In the genomic region with DNA sequence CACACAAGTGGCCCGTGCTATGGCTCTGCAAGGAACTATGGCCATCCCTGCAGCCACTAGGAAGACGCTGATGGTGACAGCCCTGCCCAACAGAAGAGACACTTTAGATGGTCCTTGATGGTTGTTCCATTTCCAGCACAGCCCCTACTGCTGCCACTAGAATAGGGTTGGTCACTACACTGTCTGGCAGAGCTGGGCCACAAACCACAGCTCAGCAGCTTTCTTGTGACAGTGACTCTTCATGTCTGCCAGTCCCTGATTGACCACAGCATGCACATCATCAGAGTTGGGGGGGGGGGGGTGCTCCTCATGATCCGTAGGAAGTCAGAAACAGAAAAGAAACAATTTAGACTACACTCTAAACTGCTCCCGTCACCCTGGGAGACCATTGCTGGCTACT, we compare ENCODE assay signal across 17 mouse cellular contexts. TPM values are rescaled to one million over a fixed set of nuclear protein-coding genes. Genes with fewer than 3 reads are reported as not detected.
DNase-seq lines count a peak whose midpoint lies in the region; ATAC-seq and TF ChIP-seq lines count a peak whose summit lies in the region.
"Had no signal": no experiment of that assay in that cellular context is flagged by ENCODE, and none has a peak within 500 bp of the region (broad histone marks: within the 10 kb centered on the region; RNA-seq: fewer than 3 reads in every experiment).

No protein-coding gene starts in this region.

- H3K36me3 ChIP-seq in heart, embryonic 16.5 days (ENCODE audit: control insufficient read depth, insufficient read depth), result no peaks in the 10 kb centered on the region
- no peaks in the 10 kb centered on the region for H3K36me3 ChIP-seq in lung, embryonic 16.5 days (ENCODE audit: control insufficient read depth, insufficient read depth, low read length)
- no peaks in the 10 kb centered on the region for H3K36me3 ChIP-seq in myocyte (ENCODE audit: control insufficient read depth, insufficient read depth)
- H3K36me3 ChIP-seq: embryonic facial prominence, embryonic 13.5 days; forebrain, embryonic 12.5 days; G1E; hindbrain, embryonic 10.5 days; hindbrain, embryonic 15.5 days had no signal

- no peak overlapping the region for H3ac ChIP-seq in myocyte (ENCODE audit: control insufficient read depth, insufficient read length)

- no peak for DNase-seq in heart, postnatal 4 days
- DNase-seq in lung, adult 2 months, result no peak
- DNase-seq: cerebellum, adult 11-12 months; cerebellum, adult 9-10 months had no signal

- H3K9ac ChIP-seq in heart, embryonic 16.5 days (ENCODE audit: low read length), result no peak overlapping the region; the same call in 1 of the 2 replicates
- no peak overlapping the region for H3K9ac ChIP-seq in lung, embryonic 16.5 days (ENCODE audit: low read length)
- H3K9ac ChIP-seq: embryonic facial prominence, embryonic 13.5 days; forebrain, embryonic 12.5 days; hindbrain, embryonic 15.5 days had no signal

- TF ChIP-seq CTCF in lung, adult 2 months (IDR thresholded peaks at IDR 0.05; ENCODE audit: insufficient read depth, low read length), result no peak

- H3K27ac ChIP-seq in heart, embryonic 16.5 days (ENCODE audit: low read length), result no peak overlapping the region; the same call in none of the 2 replicates
- no peak overlapping the region for H3K27ac ChIP-seq in lung, embryonic 16.5 days (ENCODE audit: low read length)
- H3K27ac ChIP-seq: embryonic facial prominence, embryonic 13.5 days; forebrain, embryonic 12.5 days; hindbrain, embryonic 10.5 days; hindbrain, embryonic 15.5 days had no signal

- no peaks in the 10 kb centered on the region for H3K27me3 ChIP-seq in heart, embryonic 16.5 days (ENCODE audit: control insufficient read depth, insufficient read depth, low read length)
- no peaks in the 10 kb centered on the region for H3K27me3 ChIP-seq in lung, embryonic 16.5 days (ENCODE audit: control insufficient read depth, insufficient read depth, low read depth, low read length)
- no peaks in the 10 kb centered on the region for H3K27me3 ChIP-seq in myocyte (ENCODE audit: control insufficient read depth, insufficient read depth, insufficient read length)
- H3K27me3 ChIP-seq: embryonic facial prominence, embryonic 13.5 days; forebrain, embryonic 12.5 days; hindbrain, embryonic 15.5 days had no signal

- ATAC-seq in heart, embryonic 16.5 days (replicated peaks; ENCODE audit: extremely low read depth, insufficient read depth, low FRiP score), result no peak
- ATAC-seq in lung, embryonic 16.5 days (ENCODE audit: low read depth), result peak; percentile 66
- peak; percentile 36; the same call in 1 of the 2 replicates for ATAC-seq in common myeloid progenitor, adult 5-6 weeks (replicated peaks; ENCODE audit: low read depth, poor library complexity, severe bottlenecking)
- ATAC-seq in frontal cortex, adult (ENCODE audit: low TSS enrichment), result no peak
- ATAC-seq: CD4-positive, CD25-positive, alpha-beta regulatory T cell, adult 4 months; inflammation-experienced regulatory T-cells, adult 6 months; intestine, postnatal 0 days had no signal

- peaks cover 14% of the 10 kb centered on the region for H3K4me1 ChIP-seq in heart, embryonic 16.5 days (ENCODE audit: control insufficient read depth, insufficient read depth, low read length)
- peaks cover 7% of the 10 kb centered on the region for H3K4me1 ChIP-seq in lung, embryonic 16.5 days (replicated peaks; ENCODE audit: control insufficient read depth, insufficient read depth, low read length)
- H3K4me1 ChIP-seq in lung, adult 2 months (ENCODE audit: control insufficient read depth, insufficient read depth, low read length), result peaks cover 10% of the 10 kb centered on the region
- H3K4me1 ChIP-seq: forebrain, embryonic 12.5 days had no signal

- 0 out of 2 replicates have a peak, but pooled peaks cover 3% of the 10 kb centered on the region for H3K9me3 ChIP-seq in heart, embryonic 16.5 days (replicated peaks; ENCODE audit: control insufficient read depth, low read length)
- H3K9me3 ChIP-seq in lung, embryonic 16.5 days (ENCODE audit: control insufficient read depth, low read length), result no peaks in the 10 kb centered on the region
- H3K9me3 ChIP-seq: embryonic facial prominence, embryonic 13.5 days; forebrain, embryonic 12.5 days; G1E; hindbrain, embryonic 10.5 days; hindbrain, embryonic 15.5 days had no signal

- TF ChIP-seq POLR2A in lung, adult 2 months (IDR thresholded peaks at IDR 0.05; ENCODE audit: borderline replicate concordance, extremely low read depth, low read depth, low read length), result no peak
- TF ChIP-seq POLR2A in myocyte (IDR thresholded peaks at IDR 0.05; ENCODE audit: insufficient read length, low read depth), result no peak

- H3K79me2 ChIP-seq in myocyte (ENCODE audit: control insufficient read depth, insufficient read depth), result no peaks in the 10 kb centered on the region

- no peak overlapping the region for H3K4me3 ChIP-seq in heart, embryonic 16.5 days (ENCODE audit: low read length)
- H3K4me3 ChIP-seq in lung, embryonic 16.5 days (ENCODE audit: low read length), result no peak overlapping the region
- no peak overlapping the region for H3K4me3 ChIP-seq in lung, adult 2 months (replicated peaks; ENCODE audit: extremely low read depth, low read depth, low read length)
- H3K4me3 ChIP-seq in myocyte, result no peak overlapping the region
- H3K4me3 ChIP-seq: embryonic facial prominence, embryonic 13.5 days; forebrain, embryonic 12.5 days; hindbrain, embryonic 10.5 days; hindbrain, embryonic 15.5 days had no signal

- peak overlapping the region; percentile 42; the same call in 1 of the 2 replicates for H3K4me2 ChIP-seq in heart, embryonic 16.5 days (ENCODE audit: low read depth, low read length)
- no peak overlapping the region; the same call in 1 of the 2 replicates for H3K4me2 ChIP-seq in lung, embryonic 16.5 days (ENCODE audit: low read depth, low read length)
- H3K4me2 ChIP-seq in myocyte (ENCODE audit: low read depth), result peak overlapping the region; percentile 51
- H3K4me2 ChIP-seq: embryonic facial prominence, embryonic 13.5 days; forebrain, embryonic 12.5 days; hindbrain, embryonic 15.5 days had no signal

- WGBS in heart, embryonic 16.5 days, result 55% methylated on average over 4 of the region's 4 CpGs
- 50% methylated on average over 4 of the region's 4 CpGs for WGBS in lung, embryonic 16.5 days
- WGBS in lung, adult 2 months, result 48% methylated on average over 4 of the region's 4 CpGs

TF ChIP-seq in myocyte, 11 proteins besides CTCF, POLR2A, EP300 and RAD21:
- TF ChIP-seq MAX (IDR thresholded peaks at IDR 0.05; ENCODE audit: low read depth), result no peak
- TF ChIP-seq MYOG (IDR thresholded peaks at IDR 0.05; ENCODE audit: control insufficient read depth in 1 of 3, insufficient read depth in 1 of 3, insufficient read length in 2 of 3, low read depth in 2 of 3), result peak in 1 of 3 experiments; percentile 25

RNA-seq across cellular contexts. Expression of a gene that starts 46.0 kb away (rescaled TPM):
- polyA plus RNA-seq in heart, embryonic 16.5 days (2015; fragmentation: Nextera tagmentation; extraction: Ambion mirVana), result 3.1 and 3.3 TPM in 2 replicates
- 10 to 100 TPM; 20.1 to 24.3 TPM for total RNA-seq in heart, postnatal 4 days (2021)
- 3.3 and 3.4 TPM in 2 replicates for polyA plus RNA-seq in lung, embryonic 16.5 days (2015; fragmentation: Nextera tagmentation; extraction: Ambion mirVana)
- 6.9 and 8.3 TPM in 2 replicates for polyA plus RNA-seq in lung, adult 2 months (2012; rRNA removed)
- 51.6 and 62.5 TPM in 2 replicates for total RNA-seq in common myeloid progenitor, adult 5-6 weeks (2017)
- 5.7 TPM for polyA plus RNA-seq in myocyte (2012; fragmentation: generic; extraction: Trizol)

Comparison
In these comparisons a context has a peak if more than half of its experiments do, and no peak if none do; other contexts are left out.
1. ATAC-seq: peak in lung, embryonic 16.5 days (single experiment) and common myeloid progenitor, adult 5-6 weeks (single experiment); none in heart, embryonic 16.5 days (single experiment) and frontal cortex, adult (single experiment).